Mouse (Mus musculus) forebrain, embryonic 16.5 days (tissue): ENCODE measurements around the gene Sema4f. TPM values are rescaled to one million over a fixed set of nuclear protein-coding genes. Genes with fewer than 3 reads are reported as not detected.

ENCODE experiments used
- ATAC-seq: fragments of 200-750 bp; cut with Nextera tagmentation; 2 replicates; pipeline ENCODE4 v1.8.0; 2017; ENCODE audit warnings: mild to moderate bottlenecking, moderate library complexity
- H3K27ac ChIP-seq: fragments of 300-500 bp; sonication (generic); 2 replicates; pipeline ENCODE4 v1.5.1; 2014; ENCODE audit warnings: low read length, control low read depth
- H3K27me3 ChIP-seq: fragments of 300-500 bp; sonication (generic); replicated peaks from 2 replicates; pipeline ENCODE4 v1.6.1; 2014; ENCODE audit warnings: low read length; ENCODE audit not compliant: control insufficient read depth, insufficient read depth
- H3K36me3 ChIP-seq: fragments of 300-500 bp; sonication (generic); 2 replicates; pipeline ENCODE4 v1.6.1; 2014; ENCODE audit not compliant: control insufficient read depth, insufficient read depth
- H3K4me1 ChIP-seq: fragments of 300-500 bp; sonication (generic); replicated peaks from 2 replicates; pipeline ENCODE4 v1.6.1; 2014; ENCODE audit warnings: low read length; ENCODE audit not compliant: control insufficient read depth, insufficient read depth
- H3K4me2 ChIP-seq: fragments of 300-500 bp; sonication (generic); 2 replicates; pipeline ENCODE4 v1.6.1; 2014; ENCODE audit warnings: mild to moderate bottlenecking, low read length, control low read depth
- H3K4me3 ChIP-seq: fragments of 300-500 bp; sonication (generic); replicated peaks from 2 replicates; pipeline ENCODE4 v1.5.1; 2014; ENCODE audit warnings: mild to moderate bottlenecking, low read length, control low read depth
- H3K9ac ChIP-seq: fragments of 300-500 bp; sonication (generic); replicated peaks from 2 replicates; pipeline ENCODE4 v1.6.1; 2014; ENCODE audit warnings: low read depth, low read length, control low read depth
- H3K9me3 ChIP-seq: fragments of 300-500 bp; sonication (generic); 2 replicates; pipeline ENCODE4 v1.6.1; 2016; ENCODE audit warnings: low read length; ENCODE audit not compliant: control insufficient read depth
- WGBS: fragments of 180-500 bp; shearing (Covaris S2); extraction: QIAGEN DNeasy Blood & Tissue Kit; methylation state at CpG from one replicate; pipeline ENCODE4 v1.1.7; 2014; 5-methylcytosine and 5-hydroxymethylcytosine counted together
- polyA plus RNA-seq: library from polyadenylated mRNA; unstranded; fragments of >200 nt; fragmentation: Nextera tagmentation; extraction: Ambion mirVana; gene quantifications from 2 replicates; pipeline ENCODE4 v1.2.1, GENCODE M21; 2015

The Sema4f gene
- polyA plus RNA-seq, 1 experiment from 2014 or later, result 18.7 TPM

DNA sequence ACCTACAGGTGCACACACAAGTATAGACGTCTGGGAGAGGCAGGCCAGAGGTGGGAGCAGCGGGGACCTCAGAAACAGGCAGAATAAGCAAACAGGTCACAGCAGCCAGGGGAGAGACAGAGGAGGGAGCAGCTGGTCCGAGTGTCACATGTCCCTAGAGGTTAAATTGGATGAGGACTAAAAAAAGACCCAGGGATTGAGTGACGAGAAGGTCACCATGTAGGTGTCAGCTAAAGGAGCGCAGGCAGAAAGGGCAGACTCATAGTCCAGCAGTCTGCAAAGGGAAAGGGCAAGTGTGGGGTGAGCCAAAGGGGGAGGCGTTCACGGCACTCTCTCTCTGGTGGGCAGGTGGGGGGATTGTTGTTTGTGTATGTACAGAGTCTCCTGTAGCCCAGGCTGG lies 77.1 kb downstream of the Sema4f start:
- Histone ChIP-seq H3K27me3 (no peaks in the 10 kb centered on the region), H3K9ac (no peak overlapping the region), H3K4me3 (no peak overlapping the region), H3K36me3 (no peaks in the 10 kb centered on the region), H3K4me1 (no peaks in the 10 kb centered on the region), H3K27ac (no peak overlapping the region), H3K9me3 (no peaks in the 10 kb centered on the region), H3K4me2 (no peak overlapping the region)
- WGBS, result 54% methylated on average over 7 of the region's 7 CpGs
- no peak for ATAC-seq

DNA sequence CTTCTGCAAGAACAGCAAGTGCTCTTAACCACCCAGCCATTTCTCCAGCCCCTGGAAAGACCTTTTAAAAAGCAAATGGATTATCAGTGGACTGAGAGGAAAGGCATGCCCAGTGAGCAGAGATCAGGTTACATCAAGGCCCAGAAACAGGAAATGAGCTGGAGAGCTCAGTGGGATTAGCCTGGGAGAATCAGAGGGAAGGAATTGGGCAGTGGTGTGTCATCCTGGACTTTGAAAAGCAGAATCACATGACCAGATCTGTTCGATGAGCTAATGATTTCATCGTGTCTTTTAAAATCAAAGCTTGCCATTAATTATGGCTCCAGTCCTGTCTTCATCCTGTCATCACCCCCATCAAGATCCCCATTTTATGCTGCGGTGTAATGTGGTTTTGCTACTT lies 77.5 kb downstream of the Sema4f start:
- WGBS, result 46% methylated on average over 3 of the region's 3 CpGs
- H3K9ac ChIP-seq, result no peak overlapping the region
- H3K4me2 ChIP-seq, result no peak overlapping the region

More for the DNA sequence above, 77.5 kb downstream of the Sema4f start:
- no peaks in the 10 kb centered on the region for H3K27me3 ChIP-seq
- H3K4me3 ChIP-seq, result no peak overlapping the region
- no peaks in the 10 kb centered on the region for H3K4me1 ChIP-seq
- no peak overlapping the region for H3K27ac ChIP-seq
- H3K9me3 ChIP-seq, result no peaks in the 10 kb centered on the region
- no peaks in the 10 kb centered on the region for H3K36me3 ChIP-seq
- no peak for ATAC-seq

Other genes starting within 250 kb of the Sema4f start
- gene Pole4, start 234.4 kb downstream of the Sema4f start, polyA plus RNA-seq, result 107 and 121 TPM in 2 replicates
- 4.8 and 5.2 TPM in 2 replicates for gene Hk2, start 165.3 kb downstream of the Sema4f start, polyA plus RNA-seq
- gene M1ap, start 7.1 kb upstream of the Sema4f start, polyA plus RNA-seq, result not detected in 2 replicates
- 2.0 and 2.1 TPM in 2 replicates for gene Dok1, start 93.7 kb upstream of the Sema4f start, polyA plus RNA-seq
- gene Loxl3, start 94.4 kb upstream of the Sema4f start, polyA plus RNA-seq, result 5.3 and 6.0 TPM in 2 replicates
- gene Aup1, start 114.8 kb upstream of the Sema4f start, polyA plus RNA-seq, result 157 and 186 TPM in 2 replicates
- gene Htra2, start 115.5 kb upstream of the Sema4f start, polyA plus RNA-seq, result 70.7 and 77.8 TPM in 2 replicates
- 0.30 and 0.31 TPM in 2 replicates for gene Dqx1, start 118.1 kb upstream of the Sema4f start, polyA plus RNA-seq
- not detected in 2 replicates for gene Tlx2, start 130.5 kb upstream of the Sema4f start, polyA plus RNA-seq
- gene Pcgf1, start 138.1 kb upstream of the Sema4f start, polyA plus RNA-seq, result 45.5 and 46.5 TPM in 2 replicates
- not detected in 2 replicates for gene Lbx2, start 146.6 kb upstream of the Sema4f start, polyA plus RNA-seq
- gene Ccdc142, start 161.8 kb upstream of the Sema4f start, polyA plus RNA-seq, result 3.2 and 4.3 TPM in 2 replicates
- 4.1 and 4.9 TPM in 2 replicates for gene Gm42688, start 161.8 kb upstream of the Sema4f start, polyA plus RNA-seq
- gene Mrpl53, start 169.3 kb upstream of the Sema4f start, polyA plus RNA-seq, result 109 and 122 TPM in 2 replicates
- 21.8 and 22.6 TPM in 2 replicates for gene Mogs, start 175.7 kb upstream of the Sema4f start, polyA plus RNA-seq
- 209 and 228 TPM in 2 replicates for gene Wbp1, start 181.8 kb upstream of the Sema4f start, polyA plus RNA-seq
- 11.4 and 14.4 TPM in 2 replicates for gene Ino80b, start 185.7 kb upstream of the Sema4f start, polyA plus RNA-seq
- 6.9 and 7.4 TPM in 2 replicates for gene Rtkn, start 195.7 kb upstream of the Sema4f start, polyA plus RNA-seq
- 18.2 and 21.7 TPM in 2 replicates for gene Wdr54, start 216.6 kb upstream of the Sema4f start, polyA plus RNA-seq
- gene 1700003E16Rik, start 216.6 kb upstream of the Sema4f start, polyA plus RNA-seq, result 7.8 and 9.4 TPM in 2 replicates
- 150 and 158 TPM in 2 replicates for gene Dctn1, start 226.2 kb upstream of the Sema4f start, polyA plus RNA-seq